Mouse (Mus musculus) liver, embryonic 12.5 days (tissue): ENCODE measurements around the gene Card19. TPM values are rescaled to one million over a fixed set of nuclear protein-coding genes. Genes with fewer than 3 reads are reported as not detected.

ENCODE experiments used
- ATAC-seq: fragments of 200-750 bp; cut with Nextera tagmentation; 2 replicates; pipeline ENCODE4 v1.8.0; 2017; ENCODE audit warnings: moderate number of reproducible peaks, mild to moderate bottlenecking, moderate library complexity
- H3K27ac ChIP-seq: fragments of 300-500 bp; sonication (generic); 2 replicates; pipeline ENCODE4 v1.5.1; 2016; ENCODE audit warnings: mild to moderate bottlenecking
- H3K27me3 ChIP-seq: fragments of 300-500 bp; sonication (generic); replicated peaks from 2 replicates; pipeline ENCODE4 v1.6.1; 2016; ENCODE audit warnings: mild to moderate bottlenecking, moderate library complexity
- H3K36me3 ChIP-seq: fragments of 300-500 bp; sonication (generic); 2 replicates; pipeline ENCODE4 v1.6.1; 2016; ENCODE audit warnings: mild to moderate bottlenecking, moderate library complexity
- H3K4me1 ChIP-seq: fragments of 300-500 bp; sonication (generic); 2 replicates; pipeline ENCODE4 v1.6.1; 2016
- H3K4me2 ChIP-seq: fragments of 300-500 bp; sonication (generic); 2 replicates; pipeline ENCODE4 v1.6.1; 2016; ENCODE audit warnings: mild to moderate bottlenecking, moderate library complexity
- H3K4me3 ChIP-seq: fragments of 300-500 bp; sonication (generic); 2 replicates; pipeline ENCODE4 v1.5.1; 2016; ENCODE audit warnings: mild to moderate bottlenecking, moderate library complexity
- H3K9ac ChIP-seq: fragments of 300-500 bp; sonication (generic); 2 replicates; pipeline ENCODE4 v1.6.1; 2016; ENCODE audit warnings: mild to moderate bottlenecking, moderate library complexity
- H3K9me3 ChIP-seq: fragments of 300-500 bp; sonication (generic); replicated peaks from 2 replicates; pipeline ENCODE4 v1.6.1; 2016; ENCODE audit warnings: mild to moderate bottlenecking, moderate library complexity
- WGBS: fragments of 180-500 bp; shearing (Covaris S2); methylation state at CpG from one replicate; pipeline ENCODE4 v1.1.7; 2016; ENCODE audit not compliant: insufficient replicate concordance; 5-methylcytosine and 5-hydroxymethylcytosine counted together
- polyA plus RNA-seq: library from polyadenylated mRNA; unstranded; fragments of >200 nt; fragmentation: Nextera tagmentation; extraction: Ambion mirVana; gene quantifications from 2 replicates; pipeline ENCODE4 v1.2.1, GENCODE M21; 2016

Gene Card19
- polyA plus RNA-seq, 1 experiment from 2014 or later: 17.0 TPM

DNA sequence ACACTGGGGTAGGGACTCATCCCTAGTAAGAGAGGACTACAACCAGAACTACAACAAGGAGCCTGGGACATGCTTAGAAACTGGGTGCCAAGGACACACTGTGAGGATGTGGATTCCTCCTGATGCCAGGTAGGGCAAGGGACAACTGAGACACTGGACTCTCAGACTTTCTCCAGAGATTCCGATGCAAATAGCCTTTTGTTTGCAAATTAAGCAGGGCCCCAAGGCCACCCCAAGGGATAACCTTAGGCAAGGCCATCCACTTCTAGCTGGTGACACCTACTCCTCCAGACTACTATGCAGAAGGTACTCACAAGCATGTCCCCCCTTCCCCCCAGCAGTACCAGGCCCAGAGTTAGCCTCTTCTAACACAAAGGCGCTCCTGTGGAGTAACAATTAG lies 30.8 kb upstream of the Card19 start:
- WGBS: 74% methylated on average over 2 of the region's 2 CpGs
- peak overlapping the region; percentile 91; the same call in 1 of the 2 replicates for H3K4me2 ChIP-seq
- ATAC-seq: no peak

DNA sequence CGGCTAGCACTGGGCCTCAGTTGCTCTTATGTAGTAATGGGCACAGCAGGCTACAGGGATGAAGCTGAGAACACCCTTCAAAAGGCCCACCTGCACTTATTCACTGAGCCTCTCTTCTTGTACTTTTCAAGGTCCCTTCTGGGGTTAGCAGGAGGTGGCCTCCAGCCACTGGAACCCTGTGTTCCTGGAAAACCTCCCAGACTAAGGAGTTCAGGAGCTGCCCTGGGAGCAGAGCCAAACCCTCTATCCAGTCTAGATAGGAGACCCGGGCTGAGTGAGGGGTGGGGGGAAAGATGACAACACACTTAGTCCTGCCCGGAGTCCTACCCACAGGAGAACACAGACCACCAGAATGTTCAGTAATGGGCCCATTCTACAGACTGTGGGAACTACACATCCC lies 30.2 kb upstream of the Card19 start:
- no peak for ATAC-seq
- Histone ChIP-seq H3K4me2 (no peak overlapping the region), H3K27me3 (peaks cover 32% of the 10 kb centered on the region), H3K9me3 (no peaks in the 10 kb centered on the region), H3K9ac (no peak overlapping the region), H3K4me3 (no peak overlapping the region), H3K27ac (no peak overlapping the region), H3K4me1 (peaks cover 51% of the 10 kb centered on the region), H3K36me3 (no peaks in the 10 kb centered on the region)
- WGBS: 45% methylated on average over 3 of the region's 3 CpGs

More for the DNA sequence above, 30.8 kb upstream of the Card19 start:
- Histone ChIP-seq H3K27me3 (peaks cover 32% of the 10 kb centered on the region), H3K9me3 (no peaks in the 10 kb centered on the region), H3K4me1 (peaks cover 47% of the 10 kb centered on the region), H3K27ac (no peak overlapping the region), H3K9ac (no peak overlapping the region), H3K4me3 (no peak overlapping the region), H3K36me3 (no peaks in the 10 kb centered on the region)

DNA sequence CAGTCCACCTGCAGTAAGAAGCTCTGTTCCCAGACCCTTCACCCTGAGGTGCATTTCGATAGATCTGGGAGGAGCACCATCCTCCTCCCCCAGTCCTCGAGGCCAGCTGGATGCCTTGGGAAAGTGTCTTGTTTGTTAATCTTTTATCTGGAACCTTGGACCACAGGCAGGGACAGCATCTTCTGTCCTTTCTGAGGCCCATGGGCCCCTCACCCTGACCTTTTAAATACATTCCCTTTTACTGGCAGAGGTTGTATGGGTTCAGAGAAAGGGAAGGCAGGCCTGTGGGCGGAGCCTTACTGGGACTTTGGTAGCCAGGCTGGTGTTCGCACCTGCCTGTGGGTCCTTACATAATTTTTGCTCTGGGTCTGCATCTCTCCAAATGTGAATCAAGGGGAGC lies 29.4 kb upstream of the Card19 start:
- H3K4me3 ChIP-seq: no peak overlapping the region
- no peak overlapping the region for H3K9ac ChIP-seq
- 62% methylated on average over 4 of the region's 4 CpGs for WGBS
- peaks cover 55% of the 10 kb centered on the region for H3K4me1 ChIP-seq
- H3K27me3 ChIP-seq: peaks cover 32% of the 10 kb centered on the region
- no peaks in the 10 kb centered on the region for H3K9me3 ChIP-seq
- no peaks in the 10 kb centered on the region for H3K36me3 ChIP-seq
- ATAC-seq: no peak
- no peak overlapping the region for H3K27ac ChIP-seq
- H3K4me2 ChIP-seq: no peak overlapping the region

DNA sequence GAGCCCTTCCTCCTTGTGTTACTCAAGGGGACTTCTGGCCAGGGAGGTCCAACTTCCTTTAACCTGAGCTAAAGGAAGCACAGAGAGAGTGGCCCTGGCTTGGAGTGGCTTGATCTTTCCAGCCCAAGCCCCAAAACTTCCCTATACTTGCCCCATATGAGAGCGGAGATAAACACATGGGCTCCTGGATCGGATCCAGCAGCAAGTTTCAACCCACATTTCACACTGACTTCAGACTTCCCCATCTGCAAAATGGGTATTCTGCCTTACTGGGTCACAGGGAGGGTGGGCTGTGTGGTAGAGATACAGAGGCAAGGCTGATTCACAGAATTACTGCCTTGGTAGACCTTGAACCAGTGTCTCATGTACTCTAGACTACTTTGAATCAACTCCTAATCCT lies 27.7 kb upstream of the Card19 start:
- WGBS: 33% methylated on average over 2 of the region's 2 CpGs
- no peak for ATAC-seq
- H3K27ac ChIP-seq: peak overlapping the region; percentile 64

DNA sequence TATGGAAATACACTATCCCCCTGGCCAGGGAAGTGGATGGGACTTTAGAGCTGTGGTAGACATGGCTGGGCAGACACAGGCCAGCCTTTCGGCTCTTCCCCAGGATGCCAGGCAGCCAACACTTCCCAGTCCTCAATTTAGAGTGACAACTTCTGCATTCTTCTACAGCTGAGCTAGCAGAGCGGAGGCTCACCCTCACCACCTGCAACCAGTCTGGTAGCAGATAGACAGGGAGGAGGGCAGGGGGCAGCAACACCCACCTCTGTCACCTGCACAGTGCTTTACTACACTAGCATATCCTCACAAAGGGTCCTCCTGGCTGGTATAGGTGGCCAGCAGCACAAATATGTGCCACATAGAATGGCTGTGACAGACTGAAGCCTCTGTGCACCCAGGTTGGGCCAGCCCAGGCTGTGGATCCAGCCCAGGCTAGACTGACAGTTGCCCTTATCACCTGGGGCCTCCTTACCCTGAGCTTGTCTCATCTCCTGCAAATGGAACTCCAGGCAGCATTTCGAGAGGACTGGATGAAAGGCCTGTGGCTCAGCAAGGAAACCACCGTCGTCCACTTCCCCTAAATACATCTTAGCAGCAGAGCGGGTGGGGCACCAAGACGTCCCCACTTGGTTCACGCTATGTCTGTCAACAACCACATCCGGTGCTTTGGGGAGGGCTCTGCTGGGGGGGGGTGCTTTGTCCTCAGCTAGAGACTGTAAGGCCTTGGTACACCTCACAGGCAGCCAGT lies 26.7 kb upstream of the Card19 start:
- H3K9me3 ChIP-seq: no peaks in the 10 kb centered on the region
- no peak overlapping the region for H3K4me3 ChIP-seq
- H3K4me2 ChIP-seq: peak overlapping the region; percentile 34
- no peaks in the 10 kb centered on the region for H3K36me3 ChIP-seq
- peak; percentile 84 for ATAC-seq
- peaks cover 17% of the 10 kb centered on the region for H3K27me3 ChIP-seq
- 22% methylated on average over 9 of the region's 9 CpGs for WGBS
- H3K27ac ChIP-seq: peak overlapping the region; percentile 70
- H3K4me1 ChIP-seq: peaks cover 46% of the 10 kb centered on the region
- H3K9ac ChIP-seq: peak overlapping the region; percentile 4; the same call in 1 of the 2 replicates

More for the DNA sequence above, 27.7 kb upstream of the Card19 start:
- H3K9me3 ChIP-seq: no peaks in the 10 kb centered on the region
- H3K4me2 ChIP-seq: peak overlapping the region; percentile 34; the same call in 1 of the 2 replicates
- peaks cover 27% of the 10 kb centered on the region for H3K27me3 ChIP-seq
- H3K36me3 ChIP-seq: no peaks in the 10 kb centered on the region
- peaks cover 56% of the 10 kb centered on the region for H3K4me1 ChIP-seq
- no peak overlapping the region for H3K9ac ChIP-seq
- H3K4me3 ChIP-seq: no peak overlapping the region

DNA sequence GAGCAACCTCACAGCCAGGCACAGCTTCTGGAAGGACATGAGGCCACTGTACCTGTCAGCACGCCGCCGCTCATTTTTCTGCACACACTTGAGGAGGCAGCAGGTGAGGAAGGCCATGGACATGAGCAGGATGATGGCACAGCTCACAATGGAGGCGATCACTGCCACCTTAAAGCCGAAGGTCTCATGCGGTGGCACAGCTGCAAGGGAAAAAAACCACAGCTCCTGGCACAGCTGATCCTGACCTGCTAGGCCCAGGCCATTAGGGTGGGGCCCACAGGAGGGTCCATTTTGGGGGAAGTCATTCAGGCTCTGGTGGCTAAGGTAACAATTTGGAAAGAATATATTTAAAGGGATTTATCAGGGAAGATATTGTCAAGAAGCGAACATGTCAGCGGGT lies 22.9 kb upstream of the Card19 start:
- Histone ChIP-seq H3K4me2 (no peak overlapping the region), H3K36me3 (0 out of 2 replicates have a peak, but pooled peaks cover 5% of the 10 kb centered on the region), H3K9me3 (no peaks in the 10 kb centered on the region), H3K27ac (no peak overlapping the region), H3K4me1 (peaks cover 32% of the 10 kb centered on the region), H3K9ac (no peak overlapping the region), H3K27me3 (no peaks in the 10 kb centered on the region), H3K4me3 (no peak overlapping the region)
- ATAC-seq: no peak
- 81% methylated on average over 8 of the region's 8 CpGs for WGBS

DNA sequence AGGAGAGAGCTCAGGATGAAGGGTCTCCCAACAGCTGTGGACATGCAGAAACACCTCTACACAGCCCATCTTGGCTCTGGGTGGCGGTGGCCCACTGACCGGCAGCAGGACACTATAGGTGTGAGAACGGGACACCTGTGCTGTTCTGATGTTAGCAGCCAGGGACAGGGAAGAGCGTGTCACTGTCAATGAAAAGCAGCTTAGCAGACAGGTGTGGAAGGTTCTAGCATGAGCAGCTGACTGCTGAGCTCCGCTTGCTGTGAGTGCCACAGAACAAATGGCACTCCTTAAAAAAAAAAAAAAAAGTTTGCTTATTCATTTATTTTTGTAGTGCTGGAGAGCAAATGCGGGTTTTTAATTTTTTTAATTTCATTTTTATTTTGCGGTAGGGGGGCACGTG lies 21.8 kb upstream of the Card19 start:
- no peak for ATAC-seq
- no peak overlapping the region for H3K4me3 ChIP-seq
- 0 out of 2 replicates have a peak, but pooled peaks cover 5% of the 10 kb centered on the region for H3K36me3 ChIP-seq
- no peak overlapping the region for H3K9ac ChIP-seq
- WGBS: 75% methylated on average over 8 of the region's 8 CpGs
- no peak overlapping the region for H3K4me2 ChIP-seq
- peaks cover 20% of the 10 kb centered on the region for H3K4me1 ChIP-seq
- H3K9me3 ChIP-seq: no peaks in the 10 kb centered on the region
- H3K27me3 ChIP-seq: no peaks in the 10 kb centered on the region
- no peak overlapping the region for H3K27ac ChIP-seq

DNA sequence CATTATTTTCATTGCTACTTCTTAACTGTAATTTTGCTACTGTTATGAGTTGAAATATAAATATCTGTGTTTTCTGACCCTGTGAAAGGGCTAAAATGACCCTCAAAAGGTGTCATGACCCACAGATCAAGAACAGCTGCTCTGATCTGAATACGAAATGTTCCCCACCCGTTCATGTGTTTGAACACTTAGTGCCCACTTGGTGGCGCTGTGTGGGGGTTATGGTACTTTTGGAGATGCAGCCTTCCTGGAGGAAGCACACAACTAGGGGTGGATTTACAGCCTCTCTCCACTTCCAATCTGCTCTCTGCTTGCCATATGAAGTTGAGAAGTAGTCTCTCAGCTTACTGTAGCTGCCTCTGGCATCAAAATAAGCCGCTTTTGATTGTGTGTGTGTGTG lies 18.9 kb upstream of the Card19 start:
- Histone ChIP-seq H3K4me1 (no peaks in the 10 kb centered on the region), H3K9ac (no peak overlapping the region), H3K27me3 (no peaks in the 10 kb centered on the region), H3K36me3 (0 out of 2 replicates have a peak, but pooled peaks cover 5% of the 10 kb centered on the region), H3K27ac (no peak overlapping the region), H3K4me3 (no peak overlapping the region), H3K4me2 (no peak overlapping the region), H3K9me3 (no peaks in the 10 kb centered on the region)
- 78% methylated on average over 4 of the region's 4 CpGs for WGBS
- ATAC-seq: no peak

DNA sequence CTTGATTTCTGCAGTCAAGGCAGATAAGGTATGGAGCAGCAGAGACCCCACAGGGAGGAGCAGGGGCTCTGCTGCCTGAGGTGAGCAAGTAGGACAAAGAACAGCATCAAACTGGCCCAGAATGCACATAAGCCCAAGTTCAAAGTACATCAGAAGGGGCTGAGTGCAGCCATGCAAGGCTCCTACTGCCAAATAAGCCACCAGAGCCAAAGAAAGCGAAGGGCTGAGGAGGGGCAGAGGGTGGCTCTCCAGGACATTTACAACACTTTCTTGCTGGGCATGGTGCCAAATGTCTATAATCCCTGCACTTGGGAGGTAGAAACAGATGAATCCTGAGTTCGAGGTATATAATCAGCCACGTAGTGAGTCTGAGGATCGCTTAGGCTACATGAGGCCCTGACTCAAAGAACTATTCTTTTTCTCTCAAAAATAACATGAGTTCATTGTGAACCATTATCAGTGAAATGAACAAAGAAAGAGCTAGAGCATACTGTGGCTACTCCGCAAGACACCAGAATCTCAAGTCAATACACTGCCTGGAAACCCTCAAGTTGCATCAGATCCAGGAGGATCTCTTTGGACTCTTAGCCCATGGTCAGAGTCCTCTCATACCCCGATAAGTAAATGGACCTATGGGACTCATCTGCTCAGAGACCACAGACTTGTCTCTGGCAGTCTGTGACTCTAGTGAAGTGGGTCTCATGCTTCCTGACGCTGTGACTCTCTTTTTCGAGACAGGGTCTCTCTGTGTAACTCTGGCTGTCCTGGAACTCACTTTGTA lies 18.1 kb upstream of the Card19 start:
- 85% methylated on average over 8 of the region's 8 CpGs for WGBS
- Histone ChIP-seq H3K36me3 (0 out of 2 replicates have a peak, but pooled peaks cover 5% of the 10 kb centered on the region), H3K9ac (no peak overlapping the region), H3K4me3 (no peak overlapping the region), H3K4me2 (no peak overlapping the region), H3K9me3 (no peaks in the 10 kb centered on the region), H3K27me3 (no peaks in the 10 kb centered on the region), H3K27ac (no peak overlapping the region), H3K4me1 (no peaks in the 10 kb centered on the region)
- ATAC-seq: no peak

DNA sequence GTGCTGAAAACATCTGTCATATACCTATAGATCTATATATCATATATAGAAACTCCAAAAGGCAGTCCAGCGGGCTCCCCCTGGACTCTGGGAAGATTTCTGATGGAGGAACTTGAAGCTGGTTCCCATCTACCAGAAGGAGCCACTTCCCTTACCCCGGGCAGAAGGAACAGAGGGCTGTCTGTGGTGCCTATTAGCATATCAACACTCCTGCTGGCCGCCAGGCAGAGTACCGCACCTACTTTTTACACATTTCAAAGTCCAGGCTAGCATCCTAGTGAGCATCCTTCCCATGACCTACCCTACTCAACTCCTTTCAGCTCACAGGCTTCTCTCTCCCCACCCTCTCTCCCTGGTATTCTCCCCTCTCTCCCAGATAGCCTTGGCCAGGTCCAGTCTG lies 9.8 kb upstream of the Card19 start:
- no peaks in the 10 kb centered on the region for H3K9me3 ChIP-seq
- no peaks in the 10 kb centered on the region for H3K4me1 ChIP-seq
- no peak overlapping the region for H3K27ac ChIP-seq
- ATAC-seq: no peak
- WGBS: 35% methylated on average over 4 of the region's 4 CpGs
- no peaks in the 10 kb centered on the region for H3K36me3 ChIP-seq
- peaks cover 5% of the 10 kb centered on the region; the same call in 1 of the 2 replicates for H3K27me3 ChIP-seq
- no peak overlapping the region for H3K9ac ChIP-seq
- no peak overlapping the region for H3K4me2 ChIP-seq
- H3K4me3 ChIP-seq: no peak overlapping the region

DNA sequence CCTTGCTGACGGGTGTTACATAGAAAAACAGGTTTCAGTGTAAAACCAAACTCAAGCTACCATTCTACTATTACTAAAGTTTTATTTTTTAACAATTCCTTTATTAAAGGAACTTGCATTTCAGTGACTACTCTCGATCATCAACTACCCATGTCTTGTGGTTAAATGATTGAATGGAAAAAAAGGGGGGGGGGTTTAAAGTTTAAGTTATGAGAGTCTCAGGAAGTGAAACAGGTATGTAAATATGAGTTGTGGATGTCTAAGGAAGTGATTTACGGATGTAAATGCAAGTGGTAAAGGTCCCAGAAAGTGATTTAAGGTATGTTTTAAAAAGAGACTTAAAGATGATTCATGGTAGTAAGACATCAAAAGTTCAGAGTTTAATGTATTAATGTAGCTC lies 9.3 kb upstream of the Card19 start:
- Histone ChIP-seq H3K9ac (no peak overlapping the region), H3K27me3 (peaks cover 5% of the 10 kb centered on the region; the same call in 1 of the 2 replicates), H3K4me1 (no peaks in the 10 kb centered on the region), H3K4me2 (no peak overlapping the region), H3K4me3 (no peak overlapping the region), H3K27ac (no peak overlapping the region), H3K36me3 (no peaks in the 10 kb centered on the region), H3K9me3 (no peaks in the 10 kb centered on the region)
- ATAC-seq: no peak
- WGBS: 64% methylated on average over 3 of the region's 3 CpGs

DNA sequence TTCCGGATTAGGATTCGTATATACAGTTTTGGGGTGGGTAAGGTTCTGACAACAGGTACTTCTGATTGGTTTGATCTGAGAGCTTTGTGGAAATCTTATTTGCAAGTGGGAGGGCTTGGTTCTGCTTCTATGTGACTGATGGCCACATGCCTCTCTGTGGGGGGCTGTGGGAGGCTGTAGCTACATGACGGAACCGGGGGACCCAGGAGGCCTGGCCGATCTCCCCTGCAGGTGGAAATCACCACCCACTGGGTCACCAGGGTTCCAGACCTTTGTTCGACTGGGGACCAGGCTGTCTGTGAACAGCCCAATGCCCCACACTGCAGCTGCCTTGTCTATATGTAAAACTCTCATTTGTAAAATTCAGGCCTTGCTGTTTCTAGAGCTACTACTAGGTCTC lies 8.9 kb upstream of the Card19 start:
- Histone ChIP-seq H3K27me3 (peaks cover 5% of the 10 kb centered on the region; the same call in 1 of the 2 replicates), H3K4me1 (no peaks in the 10 kb centered on the region), H3K4me2 (no peak overlapping the region), H3K9ac (no peak overlapping the region), H3K27ac (no peak overlapping the region), H3K36me3 (no peaks in the 10 kb centered on the region), H3K9me3 (no peaks in the 10 kb centered on the region), H3K4me3 (no peak overlapping the region)
- no peak for ATAC-seq
- whole genome bisulfite sequencing: 34% methylated on average over 6 of the region's 6 CpGs
